Mouse (Mus musculus) neural tube, embryonic 12.5 days (tissue): ENCODE results near the gene Arhgef19. TPM values are rescaled to one million over a fixed set of nuclear protein-coding genes. Genes with fewer than 3 reads are reported as not detected.

Source experiments
- ATAC-seq: fragments of 200-750 bp; cut with Nextera tagmentation; 2 replicates; pipeline ENCODE4 v1.8.0; 2017; ENCODE audit warnings: low read depth, mild to moderate bottlenecking, moderate TSS enrichment, moderate library complexity; ENCODE audit not compliant: low FRiP score
- H3K27ac ChIP-seq: fragments of 300-500 bp; sonication (generic); 2 replicates; pipeline ENCODE4 v1.5.1; 2016
- H3K27me3 ChIP-seq: fragments of 300-500 bp; sonication (generic); replicated peaks from 2 replicates; pipeline ENCODE4 v1.6.1; 2016; ENCODE audit warnings: mild to moderate bottlenecking
- H3K36me3 ChIP-seq: fragments of 300-500 bp; sonication (generic); 2 replicates; pipeline ENCODE4 v1.6.1; 2016; ENCODE audit warnings: mild to moderate bottlenecking
- H3K4me1 ChIP-seq: fragments of 300-500 bp; sonication (generic); 2 replicates; pipeline ENCODE4 v1.6.1; 2016
- H3K4me2 ChIP-seq: fragments of 300-500 bp; sonication (generic); replicated peaks from 2 replicates; pipeline ENCODE4 v1.6.1; 2016; ENCODE audit warnings: mild to moderate bottlenecking
- H3K4me3 ChIP-seq: fragments of 300-500 bp; sonication (generic); 2 replicates; pipeline ENCODE4 v1.5.1; 2016
- H3K9ac ChIP-seq: fragments of 300-500 bp; sonication (generic); 2 replicates; pipeline ENCODE4 v1.6.1; 2016; ENCODE audit warnings: mild to moderate bottlenecking
- H3K9me3 ChIP-seq: fragments of 300-500 bp; sonication (generic); 2 replicates; pipeline ENCODE4 v1.6.1; 2016; ENCODE audit warnings: mild to moderate bottlenecking
- WGBS: fragments of 180-500 bp; shearing (Covaris S2); methylation state at CpG from one replicate; pipeline ENCODE4 v1.1.7; 2016; 5-methylcytosine and 5-hydroxymethylcytosine counted together
- polyA plus RNA-seq: library from polyadenylated mRNA; unstranded; fragments of >200 nt; fragmentation: Nextera tagmentation; extraction: Ambion mirVana; gene quantifications from 2 replicates; pipeline ENCODE4 v1.2.1, GENCODE M21; 2016

Gene Arhgef19
- polyA plus RNA-seq, 1 experiment from 2014 or later = 3.1 TPM

DNA sequence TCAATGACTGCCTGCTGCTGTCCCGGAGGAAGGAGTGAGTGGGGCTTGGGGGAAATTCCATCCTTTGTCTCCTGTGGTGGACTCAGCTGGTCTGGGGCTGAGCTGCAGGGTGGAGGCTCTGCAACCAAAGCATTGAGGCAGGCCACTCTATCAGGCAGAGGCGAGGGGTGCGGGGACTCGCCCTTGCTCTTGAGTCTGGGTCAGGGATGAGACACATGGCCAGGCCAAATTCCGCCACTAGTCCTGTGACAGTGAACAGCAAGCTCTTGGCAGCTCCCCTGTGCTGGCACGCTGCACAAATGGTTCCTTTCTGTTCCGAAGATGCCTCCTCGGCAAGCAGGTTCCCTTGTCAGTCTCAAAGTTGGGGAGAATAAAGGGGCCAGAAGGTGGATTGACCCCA, 11.8 kb downstream of the Arhgef19 start:
- Histone ChIP-seq H3K4me2 (no peak overlapping the region), H3K9ac (no peak overlapping the region), H3K36me3 (no peaks in the 10 kb centered on the region), H3K27me3 (peaks cover 45% of the 10 kb centered on the region), H3K4me1 (peaks cover 29% of the 10 kb centered on the region), H3K27ac (no peak overlapping the region), H3K9me3 (no peaks in the 10 kb centered on the region), H3K4me3 (no peak overlapping the region)
- no peak for ATAC-seq
- 68% methylated on average over 8 of the region's 8 CpGs for WGBS

DNA sequence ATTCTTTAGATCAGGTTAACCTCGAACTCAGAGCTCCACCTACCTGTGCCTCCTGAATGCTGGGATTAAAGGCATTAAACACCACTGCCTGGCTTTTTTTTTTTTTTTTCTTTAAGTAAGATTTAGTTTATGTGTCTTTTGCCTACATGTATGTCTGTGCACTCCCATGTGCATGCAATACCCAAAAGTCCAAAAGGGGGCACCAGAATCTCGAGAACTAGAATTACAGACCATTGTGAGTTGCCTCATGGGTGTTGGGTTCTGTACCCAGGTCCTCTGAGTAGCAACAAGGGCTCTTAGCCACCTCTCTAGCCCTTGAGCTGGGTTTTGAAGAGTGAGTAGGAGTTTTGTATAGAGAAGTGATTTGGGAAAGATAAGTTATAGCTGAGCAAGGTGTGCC, 13.3 kb downstream of the Arhgef19 start:
- WGBS = 67% methylated on average over 2 of the region's 2 CpGs
- H3K4me3 ChIP-seq = no peak overlapping the region
- peaks cover 29% of the 10 kb centered on the region for H3K27me3 ChIP-seq
- no peaks in the 10 kb centered on the region for H3K9me3 ChIP-seq
- H3K4me2 ChIP-seq = no peak overlapping the region
- H3K4me1 ChIP-seq = peaks cover 14% of the 10 kb centered on the region
- H3K27ac ChIP-seq = no peak overlapping the region
- no peak overlapping the region for H3K9ac ChIP-seq
- no peaks in the 10 kb centered on the region for H3K36me3 ChIP-seq
- no peak for ATAC-seq

DNA sequence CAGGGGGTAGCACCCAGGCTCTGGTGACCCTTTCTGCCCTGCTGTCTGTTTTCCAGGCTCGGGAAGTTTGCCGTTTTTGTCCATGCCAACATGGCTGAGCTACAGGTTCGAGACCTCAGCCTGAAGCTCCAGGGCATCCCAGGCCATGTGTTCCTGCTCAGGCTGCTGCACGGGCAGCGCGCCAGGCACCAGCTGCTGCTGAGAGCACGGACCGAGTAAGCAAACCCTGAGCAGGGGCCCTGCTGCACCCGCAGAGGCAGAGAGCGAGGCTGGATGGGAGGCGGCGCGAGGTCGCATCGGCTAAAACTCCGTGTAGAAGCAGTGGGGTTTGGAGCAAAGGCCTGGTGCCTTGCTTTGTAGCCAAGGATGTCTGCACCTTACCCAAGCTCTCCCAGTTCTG, 14.9 kb downstream of the Arhgef19 start:
- Histone ChIP-seq H3K4me1 (peaks cover 10% of the 10 kb centered on the region), H3K9me3 (no peaks in the 10 kb centered on the region), H3K36me3 (no peaks in the 10 kb centered on the region), H3K27me3 (peaks cover 13% of the 10 kb centered on the region), H3K4me3 (no peak overlapping the region), H3K9ac (no peak overlapping the region), H3K27ac (no peak overlapping the region), H3K4me2 (no peak overlapping the region)
- no peak for ATAC-seq
- 74% methylated on average over 16 of the region's 16 CpGs for WGBS

DNA sequence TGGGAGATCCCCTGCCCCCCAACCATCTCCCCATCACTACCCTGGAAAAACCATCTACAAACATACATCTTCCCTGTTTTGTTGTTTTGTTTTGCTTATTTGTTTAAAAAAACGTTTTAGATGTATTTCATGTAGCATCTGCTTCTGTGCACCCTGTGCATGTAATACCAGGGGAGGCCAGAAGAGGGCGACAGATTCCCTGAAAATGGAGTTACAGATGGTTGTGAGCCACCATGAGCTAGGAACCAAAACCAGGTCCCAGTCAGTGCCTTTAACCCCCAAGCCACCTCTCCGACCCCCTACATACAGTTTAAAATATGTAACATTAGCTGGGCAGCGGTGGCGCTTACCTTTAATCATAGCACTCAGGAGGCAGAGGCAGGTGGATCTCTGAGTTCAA, 18.1 kb downstream of the Arhgef19 start:
- 71% methylated on average over 5 of the region's 5 CpGs for WGBS
- ATAC-seq = no peak

DNA sequence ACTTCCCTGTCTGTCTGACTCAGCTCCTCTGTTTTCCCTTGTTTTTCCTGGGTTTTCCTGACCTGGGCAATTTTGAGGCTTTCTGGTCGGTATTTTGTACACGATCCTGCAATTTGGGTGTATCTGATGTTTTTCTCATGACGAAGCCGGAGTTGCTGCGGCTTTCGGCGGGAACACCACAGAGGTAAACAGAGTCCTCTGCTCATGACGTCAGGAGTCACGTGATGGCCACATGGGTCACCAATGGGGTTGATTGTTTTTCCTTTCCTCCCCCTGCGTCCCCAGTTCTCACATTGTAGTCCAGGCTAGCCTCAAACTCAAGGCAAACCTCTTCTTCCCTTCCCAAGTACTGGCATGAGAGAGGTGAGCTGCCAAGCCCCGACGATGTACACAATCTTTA, 20.1 kb downstream of the Arhgef19 start:
- 84% methylated on average over 12 of the region's 12 CpGs for WGBS
- ATAC-seq = no peak

More for the DNA sequence above, 18.1 kb downstream of the Arhgef19 start:
- H3K4me2 ChIP-seq = no peak overlapping the region
- no peaks in the 10 kb centered on the region for H3K27me3 ChIP-seq
- H3K27ac ChIP-seq = no peak overlapping the region
- H3K4me1 ChIP-seq = peaks cover 10% of the 10 kb centered on the region
- H3K9me3 ChIP-seq = no peaks in the 10 kb centered on the region
- no peaks in the 10 kb centered on the region for H3K36me3 ChIP-seq
- no peak overlapping the region for H3K4me3 ChIP-seq
- H3K9ac ChIP-seq = no peak overlapping the region

DNA sequence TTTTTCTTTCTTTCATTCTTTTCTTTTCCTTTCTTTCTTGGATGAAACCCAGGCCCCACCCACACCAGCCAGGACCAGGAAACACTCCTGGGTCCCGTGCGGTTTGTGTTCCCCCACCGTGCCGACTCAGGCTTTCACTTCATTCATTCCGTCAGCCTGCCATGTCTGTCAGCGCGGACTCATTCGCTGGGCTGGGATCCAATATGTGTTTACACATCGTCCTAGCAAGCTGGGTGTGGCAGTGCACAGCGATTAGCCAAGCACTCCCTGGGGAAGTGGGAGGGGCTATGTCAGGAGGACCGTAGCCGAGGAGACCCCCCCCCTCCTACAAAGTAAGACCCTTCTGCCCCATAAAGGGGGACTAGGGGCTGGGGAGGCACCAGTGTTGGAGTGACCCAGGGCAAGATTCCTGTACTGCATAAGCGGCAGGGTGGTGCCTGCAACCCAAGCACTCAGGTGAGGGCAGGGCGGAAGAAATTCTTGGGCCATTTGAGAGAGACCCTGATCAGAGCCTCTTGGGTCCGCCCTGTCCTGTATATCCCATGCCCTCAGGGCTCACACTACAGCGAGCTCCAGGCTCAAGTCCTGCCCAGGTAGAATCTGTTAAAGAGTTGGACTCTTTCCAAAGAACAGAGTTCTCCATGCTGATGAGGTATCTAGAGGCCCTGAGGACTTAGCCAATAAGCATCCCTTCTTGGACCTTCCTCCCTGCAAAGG, 20.9 kb downstream of the Arhgef19 start:
- WGBS = 74% methylated on average over 16 of the region's 16 CpGs
- Histone ChIP-seq H3K9ac (no peak overlapping the region), H3K4me2 (no peak overlapping the region), H3K27me3 (no peaks in the 10 kb centered on the region), H3K36me3 (no peaks in the 10 kb centered on the region), H3K4me3 (no peak overlapping the region), H3K4me1 (no peaks in the 10 kb centered on the region), H3K27ac (no peak overlapping the region), H3K9me3 (no peaks in the 10 kb centered on the region)
- ATAC-seq = no peak

More for the DNA sequence above, 20.1 kb downstream of the Arhgef19 start:
- Histone ChIP-seq H3K9me3 (no peaks in the 10 kb centered on the region), H3K9ac (no peak overlapping the region), H3K27ac (no peak overlapping the region), H3K4me1 (peaks cover 5% of the 10 kb centered on the region), H3K4me3 (no peak overlapping the region), H3K27me3 (no peaks in the 10 kb centered on the region), H3K36me3 (no peaks in the 10 kb centered on the region), H3K4me2 (no peak overlapping the region)

DNA sequence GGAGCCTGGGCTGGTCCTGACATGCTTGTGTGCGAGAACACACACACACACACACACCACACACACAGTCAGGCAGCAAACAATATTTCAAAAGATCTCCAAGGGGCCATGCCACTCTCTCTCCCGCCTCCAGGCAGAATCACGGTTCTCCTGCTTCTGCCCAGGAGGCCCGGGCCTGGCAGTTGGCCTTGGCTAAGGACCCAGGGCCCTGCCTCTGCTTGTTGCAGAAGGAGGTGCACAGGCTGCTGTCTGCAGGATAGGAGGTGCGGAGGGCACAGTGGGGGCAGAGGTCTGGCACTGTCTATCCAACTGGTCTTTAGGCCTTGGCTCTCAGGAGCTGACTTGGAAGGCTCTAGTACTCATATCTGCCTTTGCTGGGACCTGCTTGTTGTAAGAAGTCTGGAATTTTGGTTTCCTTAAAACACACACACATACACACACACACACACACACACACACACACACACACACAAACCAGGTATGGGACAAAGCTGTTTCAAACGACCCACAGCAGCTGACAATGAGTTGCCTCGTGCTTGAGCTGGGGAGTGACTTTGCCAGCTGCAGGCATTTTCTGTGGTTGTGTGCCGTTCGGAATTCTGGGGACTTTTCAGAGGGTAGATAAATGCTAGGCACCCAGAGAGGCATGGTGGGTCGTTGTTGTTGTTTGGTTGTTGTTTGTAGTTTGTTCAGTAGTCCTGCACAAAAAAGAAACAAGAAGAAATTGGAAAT, 23.8 kb downstream of the Arhgef19 start:
- H3K4me1 ChIP-seq = no peaks in the 10 kb centered on the region
- ATAC-seq = no peak
- H3K9ac ChIP-seq = no peak overlapping the region
- H3K36me3 ChIP-seq = no peaks in the 10 kb centered on the region
- H3K9me3 ChIP-seq = 0 out of 2 replicates have a peak, but pooled peaks cover 3% of the 10 kb centered on the region
- WGBS = 79% methylated on average over 10 of the region's 10 CpGs
- H3K4me2 ChIP-seq = no peak overlapping the region
- H3K4me3 ChIP-seq = no peak overlapping the region
- H3K27me3 ChIP-seq = no peaks in the 10 kb centered on the region
- no peak overlapping the region for H3K27ac ChIP-seq

DNA sequence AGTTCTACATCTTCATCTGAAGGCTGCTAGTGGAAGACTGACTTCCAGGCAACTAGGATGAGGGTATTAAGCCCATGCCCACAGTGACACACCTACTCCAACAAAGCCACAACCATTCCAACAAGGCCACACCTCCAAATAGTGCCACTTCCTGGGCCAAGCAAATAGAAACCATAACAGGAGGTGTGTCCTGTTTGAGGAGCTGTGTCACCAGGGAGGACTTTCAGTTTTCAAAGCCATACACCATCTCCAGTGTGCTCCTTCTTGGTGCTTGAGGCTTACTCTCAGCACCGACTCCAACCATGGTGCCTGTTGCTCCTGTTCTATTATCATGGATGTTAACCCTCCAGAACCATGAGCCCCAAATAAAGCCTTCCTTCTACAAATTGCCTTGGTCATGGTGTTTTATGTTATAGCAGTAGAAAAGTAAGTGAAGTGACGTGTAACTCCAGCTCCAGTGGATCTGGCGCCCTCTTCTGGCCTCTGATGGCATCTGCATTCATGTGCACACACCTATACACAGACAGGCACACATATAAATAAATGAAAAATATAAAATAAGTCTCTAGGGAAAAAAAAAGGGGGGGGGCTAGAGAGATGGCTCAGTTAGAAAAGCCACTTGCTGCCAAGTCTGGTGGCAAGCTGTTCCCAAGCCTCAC, 26.8 kb downstream of the Arhgef19 start:
- WGBS = 81% methylated on average over 3 of the region's 3 CpGs
- Histone ChIP-seq H3K36me3 (no peaks in the 10 kb centered on the region), H3K4me2 (no peak overlapping the region), H3K4me3 (no peak overlapping the region), H3K9ac (no peak overlapping the region), H3K4me1 (no peaks in the 10 kb centered on the region), H3K27me3 (no peaks in the 10 kb centered on the region), H3K27ac (no peak overlapping the region), H3K9me3 (0 out of 2 replicates have a peak, but pooled peaks cover 3% of the 10 kb centered on the region)
- no peak for ATAC-seq

DNA sequence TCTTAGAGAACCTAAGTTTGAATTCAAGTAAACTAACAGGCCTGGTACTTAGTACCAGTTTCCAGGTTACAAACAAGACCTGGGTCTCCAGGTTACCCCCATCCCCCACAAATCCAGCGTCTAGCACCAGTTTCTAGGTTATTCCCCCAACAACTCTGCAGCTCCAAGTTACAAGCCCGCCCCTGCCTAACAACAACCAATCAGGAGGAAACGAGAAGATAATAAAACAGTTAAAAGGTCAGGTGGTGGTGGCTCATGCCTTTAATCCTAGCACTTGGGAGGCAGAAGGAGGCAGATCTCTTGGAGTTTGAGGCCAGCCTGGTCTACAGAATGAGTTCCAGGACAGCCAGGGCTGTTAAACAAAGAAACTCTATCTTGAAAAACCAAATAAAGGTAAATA, 28.0 kb downstream of the Arhgef19 start:
- no peak for ATAC-seq
- no peaks in the 10 kb centered on the region for H3K36me3 ChIP-seq
- 84% methylated on average over 3 of the region's 3 CpGs for WGBS
- H3K4me2 ChIP-seq = no peak overlapping the region
- H3K9ac ChIP-seq = no peak overlapping the region
- 0 out of 2 replicates have a peak, but pooled peaks cover 3% of the 10 kb centered on the region for H3K9me3 ChIP-seq
- no peaks in the 10 kb centered on the region for H3K4me1 ChIP-seq
- H3K27me3 ChIP-seq = no peaks in the 10 kb centered on the region
- H3K4me3 ChIP-seq = no peak overlapping the region
- no peak overlapping the region for H3K27ac ChIP-seq

DNA sequence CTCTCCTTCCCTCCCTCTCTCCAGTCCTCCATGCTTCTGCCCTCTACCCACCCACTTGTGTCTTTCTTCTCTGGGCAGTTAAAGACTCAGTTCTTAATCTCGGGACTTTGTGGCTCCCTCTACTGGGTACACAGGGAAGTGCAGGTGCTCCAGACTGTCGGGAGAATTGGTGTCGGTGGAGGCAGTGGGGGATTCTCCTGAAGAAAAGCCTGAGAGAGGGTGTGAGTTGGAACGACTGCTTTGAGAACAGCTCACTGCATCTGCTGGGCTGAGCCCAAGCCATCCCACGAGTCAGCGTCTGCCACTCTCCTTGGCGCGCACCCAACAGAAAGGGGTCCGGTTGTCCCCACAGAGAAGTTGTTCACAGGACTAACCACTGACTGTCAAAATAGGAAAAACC, 28.5 kb downstream of the Arhgef19 start:
- Histone ChIP-seq H3K9me3 (0 out of 2 replicates have a peak, but pooled peaks cover 3% of the 10 kb centered on the region), H3K4me3 (no peak overlapping the region), H3K27ac (no peak overlapping the region), H3K4me1 (no peaks in the 10 kb centered on the region), H3K4me2 (no peak overlapping the region), H3K27me3 (no peaks in the 10 kb centered on the region), H3K9ac (no peak overlapping the region), H3K36me3 (no peaks in the 10 kb centered on the region)
- no peak for ATAC-seq
- WGBS = 50% methylated on average over 9 of the region's 9 CpGs

DNA sequence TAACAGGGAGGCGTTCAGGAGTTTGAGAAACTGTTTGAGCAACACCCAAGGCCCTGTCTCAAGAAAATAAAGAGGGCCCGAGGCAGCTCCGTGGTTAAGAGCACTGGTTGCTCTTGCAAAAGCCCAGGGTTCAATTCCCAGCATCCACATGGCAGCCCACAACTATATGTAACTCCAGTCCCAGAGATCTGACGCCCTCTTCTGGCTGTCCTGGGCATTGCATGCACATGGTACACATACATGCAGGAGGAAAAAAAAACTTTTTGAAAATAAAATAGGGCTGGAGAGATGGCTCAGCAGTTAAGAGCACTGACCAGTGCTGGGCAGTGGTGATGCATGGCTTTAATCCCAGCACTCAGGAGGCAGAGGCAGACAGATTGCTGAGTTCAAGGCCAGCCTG, 29.1 kb downstream of the Arhgef19 start:
- Histone ChIP-seq H3K4me3 (no peak overlapping the region), H3K4me2 (no peak overlapping the region), H3K27ac (no peak overlapping the region), H3K36me3 (no peaks in the 10 kb centered on the region), H3K9me3 (0 out of 2 replicates have a peak, but pooled peaks cover 3% of the 10 kb centered on the region), H3K4me1 (no peaks in the 10 kb centered on the region; the same call in 1 of the 2 replicates), H3K27me3 (no peaks in the 10 kb centered on the region), H3K9ac (no peak overlapping the region)
- ATAC-seq = no peak
- 86% methylated on average over 4 of the region's 4 CpGs for whole genome bisulfite sequencing

DNA sequence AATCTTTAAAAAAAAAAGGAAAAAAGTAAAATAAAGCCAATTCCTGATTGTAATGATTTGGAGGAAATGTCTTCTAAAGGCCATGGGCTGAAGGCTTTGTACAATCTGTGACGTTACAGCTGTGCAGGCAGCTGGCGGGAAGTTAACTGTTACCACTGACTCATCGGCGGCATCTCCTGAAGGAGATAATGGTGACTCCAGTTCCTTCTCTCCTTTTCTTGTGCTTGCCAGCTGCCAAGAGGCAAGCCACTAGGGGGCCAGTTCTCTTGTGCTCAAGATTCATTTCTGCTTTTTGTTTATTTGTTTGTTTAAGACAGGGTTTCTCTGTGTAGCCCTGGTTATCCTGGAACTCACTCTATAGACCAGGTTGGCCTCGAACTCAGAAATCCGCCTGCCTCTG, 29.8 kb downstream of the Arhgef19 start:
- H3K27ac ChIP-seq = no peak overlapping the region
- no peak overlapping the region for H3K9ac ChIP-seq
- no peaks in the 10 kb centered on the region for H3K36me3 ChIP-seq
- H3K27me3 ChIP-seq = no peaks in the 10 kb centered on the region
- no peak for ATAC-seq
- no peak overlapping the region for H3K4me2 ChIP-seq
- no peak overlapping the region for H3K4me3 ChIP-seq
- 0 out of 2 replicates have a peak, but pooled peaks cover 3% of the 10 kb centered on the region for H3K9me3 ChIP-seq
- WGBS = 84% methylated on average over 6 of the region's 6 CpGs
- no peaks in the 10 kb centered on the region; the same call in 1 of the 2 replicates for H3K4me1 ChIP-seq
